Mouse (Mus musculus) erythroblast, embryonic 14.5 days (primary cell): ENCODE results near the gene Ggt1. TPM values are rescaled to one million over a fixed set of nuclear protein-coding genes. Genes with fewer than 3 reads are reported as not detected.

Experiments
- H3K27me3 ChIP-seq: 2 replicates; pipeline ENCODE4 v1.6.1; 2012; ENCODE audit warnings: inconsistent platforms; ENCODE audit not compliant: control insufficient read depth
- H3K36me3 ChIP-seq: 2 replicates; pipeline ENCODE4 v1.6.1; 2012; ENCODE audit warnings: mild to moderate bottlenecking, inconsistent platforms; ENCODE audit not compliant: control insufficient read depth
- H3K4me1 ChIP-seq: 2 replicates; pipeline ENCODE4 v1.6.1; 2012; ENCODE audit warnings: inconsistent platforms; ENCODE audit not compliant: control insufficient read depth
- H3K4me3 ChIP-seq: replicated peaks from 2 replicates; pipeline ENCODE3; 2012; ENCODE audit warnings: moderate library complexity, mild to moderate bottlenecking, inconsistent platforms
- H3K9me3 ChIP-seq: 2 replicates; pipeline ENCODE4 v1.6.1; 2012; ENCODE audit warnings: low read length, inconsistent platforms, mixed read lengths; ENCODE audit not compliant: control insufficient read depth
- GATA1 ChIP-seq: IDR thresholded peaks from 2 replicates; pipeline ENCODE4 v1.6.1; 2012; ENCODE audit warnings: low read length, inconsistent platforms, mixed read lengths
- TAL1 ChIP-seq: IDR thresholded peaks from 3 replicates; pipeline ENCODE4 v1.6.1; 2012; ENCODE audit warnings: low read length, inconsistent platforms, mixed read lengths
- polyA plus RNA-seq: library from polyadenylated mRNA; stranded (reverse); fragments of >175 nt; gene quantifications from 2 replicates; pipeline ENCODE4 v1.2.3, GENCODE M21; 2012

Ggt1 gene
- polyA plus RNA-seq, 1 experiment = not detected

GRCm38 (mm10) chr10:75579129-75579528 lies 17.7 kb downstream of the Ggt1 start:
- Histone ChIP-seq H3K4me3 (no peak overlapping the region), H3K27me3 (no peaks in the 10 kb centered on the region), H3K36me3 (no peaks in the 10 kb centered on the region), H3K9me3 (no peaks in the 10 kb centered on the region), H3K4me1 (no peaks in the 10 kb centered on the region)
- TF ChIP-seq TAL1 (no peak), GATA1 (no peak)

- Histone ChIP-seq H3K4me1 (no peaks in the 10 kb centered on the region), H3K27me3 (no peaks in the 10 kb centered on the region; the same call in 1 of the 2 replicates), H3K4me3 (no peak overlapping the region), H3K9me3 (no peaks in the 10 kb centered on the region), H3K36me3 (no peaks in the 10 kb centered on the region)
- TF ChIP-seq TAL1 (no peak), GATA1 (no peak)
These were observed 24.6 kb downstream of the Ggt1 start for GRCm38 (mm10) chr10:75585876-75586552.

GRCm38 (mm10) chr10:75586553-75586879 lies 25.1 kb downstream of the Ggt1 start:
- Histone ChIP-seq H3K9me3 (no peaks in the 10 kb centered on the region), H3K27me3 (no peaks in the 10 kb centered on the region; the same call in 1 of the 2 replicates), H3K4me3 (no peak overlapping the region), H3K4me1 (no peaks in the 10 kb centered on the region), H3K36me3 (no peaks in the 10 kb centered on the region)
- no peak for TF ChIP-seq GATA1
- TF ChIP-seq TAL1 = no peak

DNA sequence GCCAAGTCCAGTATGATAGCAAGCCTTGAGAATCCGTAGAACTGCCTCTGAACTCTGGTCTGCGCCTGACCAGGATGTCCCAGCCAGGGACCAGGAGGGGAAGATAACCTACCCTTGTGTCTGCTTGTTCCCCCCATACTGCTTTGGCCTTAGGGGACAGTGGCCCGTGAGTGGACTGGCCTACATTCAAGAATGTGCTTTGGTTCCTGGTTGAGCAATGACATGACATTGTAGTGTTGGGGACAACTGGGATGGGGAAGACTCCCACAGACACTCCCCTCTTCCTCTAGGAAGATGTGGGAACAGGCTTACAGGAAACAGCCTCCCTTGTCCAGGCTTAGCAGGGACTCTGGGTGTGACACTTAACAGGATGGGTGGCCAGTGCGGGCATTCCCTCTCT lies 26.4 kb downstream of the Ggt1 start:
- no peak for TF ChIP-seq TAL1
- TF ChIP-seq GATA1 = no peak
- Histone ChIP-seq H3K4me1 (no peaks in the 10 kb centered on the region), H3K27me3 (no peaks in the 10 kb centered on the region; the same call in 1 of the 2 replicates), H3K4me3 (no peak overlapping the region), H3K9me3 (no peaks in the 10 kb centered on the region), H3K36me3 (no peaks in the 10 kb centered on the region)

DNA sequence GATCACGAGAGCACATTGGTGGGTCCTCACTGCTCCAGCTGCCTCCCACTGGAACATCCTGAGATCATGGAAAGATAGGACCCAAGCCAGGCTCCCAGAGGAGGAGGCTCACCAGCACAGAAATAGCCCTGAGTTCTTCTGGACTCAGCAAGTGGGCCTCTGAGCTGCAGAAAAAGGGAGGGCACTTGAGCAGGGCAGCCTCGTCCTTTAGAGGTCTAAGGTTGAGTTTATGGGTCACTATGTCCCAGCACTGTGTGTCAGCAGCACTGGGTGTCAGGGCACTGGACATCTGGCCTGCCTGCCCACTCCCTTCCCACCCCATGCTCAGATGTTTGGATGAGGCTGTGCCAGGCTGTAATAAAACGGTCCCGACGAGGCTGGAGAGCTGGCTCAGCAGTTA lies 26.9 kb downstream of the Ggt1 start:
- no peaks in the 10 kb centered on the region for H3K4me1 ChIP-seq

DNA sequence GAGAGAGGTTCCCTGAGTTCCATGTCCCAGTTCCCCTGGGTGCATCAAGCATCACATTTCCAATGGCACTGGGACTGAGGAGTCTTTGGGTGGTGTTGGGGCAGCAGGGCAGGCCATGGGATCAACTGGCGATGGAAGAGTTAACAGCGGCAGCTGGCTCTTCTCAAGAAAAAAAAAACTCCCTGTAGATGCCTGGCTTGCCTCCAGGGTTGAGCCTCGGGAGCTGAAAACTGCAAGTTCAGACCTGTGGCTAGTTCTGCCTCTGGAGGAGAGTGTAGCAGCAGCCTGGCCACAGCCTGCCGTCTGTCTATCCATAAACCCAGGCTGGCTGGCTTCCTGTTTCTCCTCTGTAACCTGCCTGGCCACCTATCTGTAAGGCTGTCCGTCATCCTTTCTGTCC lies 27.7 kb downstream of the Ggt1 start, which contains the start of gene Ggt5:
Gene Ggt5, plus strand, starts transcription at position 212 of the 400 bp plus-strand sequence.
- H3K36me3 ChIP-seq = no peaks in the 10 kb centered on the region
- H3K27me3 ChIP-seq = no peaks in the 10 kb centered on the region; the same call in 1 of the 2 replicates
- TF ChIP-seq GATA1 (no peak), TAL1 (no peak)
- H3K4me1 ChIP-seq = no peaks in the 10 kb centered on the region
- H3K4me3 ChIP-seq = no peak within 1 kb of the TSS
- H3K9me3 ChIP-seq = no peaks in the 10 kb centered on the region

More for the DNA sequence above, 26.9 kb downstream of the Ggt1 start:
- Histone ChIP-seq H3K27me3 (no peaks in the 10 kb centered on the region; the same call in 1 of the 2 replicates), H3K4me3 (no peak overlapping the region), H3K36me3 (no peaks in the 10 kb centered on the region), H3K9me3 (no peaks in the 10 kb centered on the region)
- TF ChIP-seq GATA1 (no peak), TAL1 (no peak)

DNA sequence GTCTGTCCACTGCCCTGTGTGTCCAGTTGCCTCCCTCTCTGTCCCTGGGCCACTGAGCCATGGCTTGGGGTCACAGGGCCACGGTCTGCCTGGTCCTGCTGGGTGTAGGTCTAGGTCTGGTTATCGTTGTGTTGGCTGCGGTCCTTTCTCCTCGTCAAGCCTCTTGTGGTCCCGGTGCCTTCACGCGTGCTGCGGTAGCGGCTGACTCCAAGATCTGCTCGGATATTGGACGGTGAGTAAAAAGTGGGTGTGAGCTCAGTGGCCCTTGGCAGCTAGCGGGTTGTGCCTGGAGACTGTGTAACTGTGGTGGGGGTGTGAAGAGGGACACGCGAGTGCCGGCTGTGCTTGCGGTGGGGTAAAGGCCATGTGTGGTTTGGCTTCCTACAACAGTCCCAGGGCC lies 28.2 kb downstream of the Ggt1 start:
- Histone ChIP-seq H3K27me3 (no peaks in the 10 kb centered on the region; the same call in 1 of the 2 replicates), H3K4me3 (no peak overlapping the region), H3K4me1 (no peaks in the 10 kb centered on the region), H3K36me3 (no peaks in the 10 kb centered on the region), H3K9me3 (no peaks in the 10 kb centered on the region)
- TF ChIP-seq TAL1 (no peak), GATA1 (no peak)

DNA sequence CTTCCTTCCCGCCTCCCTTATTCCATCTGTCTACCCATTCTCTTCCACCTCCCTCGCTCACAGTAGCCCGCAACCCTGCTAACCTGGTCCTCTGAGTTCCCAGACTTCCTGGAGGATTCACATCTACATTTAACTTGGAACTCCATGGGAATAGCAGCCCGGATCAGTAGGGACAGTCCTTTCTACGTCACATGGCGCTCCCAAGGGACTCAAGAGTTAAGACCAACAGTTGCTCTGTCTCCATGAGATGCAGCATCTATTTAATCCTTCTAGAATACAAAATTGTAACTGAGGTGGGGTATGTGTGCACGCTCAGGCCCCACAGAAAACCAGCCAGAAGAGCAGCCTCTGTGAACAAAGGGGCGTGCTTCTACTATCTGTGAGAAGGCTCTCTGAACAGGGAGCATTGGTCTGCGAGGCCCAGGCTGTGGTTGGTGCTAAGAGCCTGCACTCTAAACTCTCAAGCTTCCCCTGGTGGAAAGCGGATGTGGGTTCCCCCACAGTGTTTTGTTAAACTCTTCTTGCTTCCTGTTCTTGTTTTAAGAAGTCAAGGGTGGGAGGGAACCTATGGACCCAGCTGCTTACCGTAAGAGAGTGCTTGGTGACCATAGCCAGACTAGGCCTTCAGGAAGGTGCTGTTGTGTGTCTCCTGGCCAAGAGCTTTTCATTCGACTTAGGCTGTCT lies 29.9 kb downstream of the Ggt1 start:
- TF ChIP-seq TAL1 (no peak), GATA1 (no peak)
- H3K36me3 ChIP-seq = no peaks in the 10 kb centered on the region
- no peaks in the 10 kb centered on the region for H3K9me3 ChIP-seq
- H3K4me1 ChIP-seq = no peaks in the 10 kb centered on the region
- H3K4me3 ChIP-seq = no peak overlapping the region
- no peaks in the 10 kb centered on the region for H3K27me3 ChIP-seq

DNA sequence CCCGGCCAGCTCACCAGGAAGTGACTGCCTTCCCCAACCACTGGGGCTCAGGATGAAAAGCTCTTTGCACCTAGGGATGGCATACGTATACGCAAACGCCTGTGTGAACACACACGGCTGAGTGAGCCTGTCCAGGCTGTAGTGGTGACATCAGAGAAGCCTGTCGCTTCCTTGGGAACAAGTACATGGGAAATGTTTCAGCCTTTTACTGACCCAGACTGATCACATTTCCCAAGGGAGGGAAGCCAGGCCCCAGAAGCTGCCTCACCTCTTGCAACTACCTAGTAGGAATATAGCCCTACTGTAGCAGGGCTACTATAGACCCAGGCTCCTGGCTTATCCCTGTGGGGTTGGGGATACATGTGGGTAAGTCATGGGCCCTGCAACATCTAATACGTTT lies 31.2 kb downstream of the Ggt1 start:
- Histone ChIP-seq H3K9me3 (0 out of 2 replicates have a peak, but pooled peaks cover 2% of the 10 kb centered on the region), H3K27me3 (no peaks in the 10 kb centered on the region), H3K4me3 (no peak overlapping the region), H3K36me3 (no peaks in the 10 kb centered on the region), H3K4me1 (no peaks in the 10 kb centered on the region)
- TF ChIP-seq GATA1 = no peak

DNA sequence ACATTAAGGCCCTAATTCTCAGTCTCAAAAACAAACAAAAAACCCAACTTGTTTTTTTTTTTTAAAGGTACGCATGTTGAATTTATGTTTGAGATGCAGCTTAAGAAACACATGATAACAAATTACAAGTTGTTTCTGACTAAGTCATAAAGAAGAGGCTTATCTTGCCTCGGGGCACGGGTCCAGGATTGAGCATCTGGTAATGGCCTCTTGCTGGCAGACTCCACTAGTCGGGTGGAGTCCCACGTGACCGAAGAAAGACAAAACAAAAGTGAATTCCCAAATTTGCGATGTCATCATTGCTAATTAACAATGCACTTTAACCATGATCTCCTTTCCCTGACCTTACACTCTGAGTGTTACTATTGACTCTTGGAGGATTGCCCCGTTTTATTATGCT lies 34.6 kb downstream of the Ggt1 start:
- Histone ChIP-seq H3K27me3 (no peaks in the 10 kb centered on the region), H3K4me1 (no peaks in the 10 kb centered on the region), H3K36me3 (no peaks in the 10 kb centered on the region), H3K4me3 (no peak overlapping the region), H3K9me3 (peaks cover 2% of the 10 kb centered on the region; the same call in 1 of the 2 replicates)
- TF ChIP-seq GATA1 = no peak
